Mouse (Mus musculus): ENCODE measurements around the gene Efna1.

Efna1 gene

GRCm38 (mm10) chr3:89244982-89245687 lies 35.8 kb downstream of the Efna1 start:
- DNase-seq (ENCODE audit: inconsistent ontology term), result peak; percentile 76

DNA sequence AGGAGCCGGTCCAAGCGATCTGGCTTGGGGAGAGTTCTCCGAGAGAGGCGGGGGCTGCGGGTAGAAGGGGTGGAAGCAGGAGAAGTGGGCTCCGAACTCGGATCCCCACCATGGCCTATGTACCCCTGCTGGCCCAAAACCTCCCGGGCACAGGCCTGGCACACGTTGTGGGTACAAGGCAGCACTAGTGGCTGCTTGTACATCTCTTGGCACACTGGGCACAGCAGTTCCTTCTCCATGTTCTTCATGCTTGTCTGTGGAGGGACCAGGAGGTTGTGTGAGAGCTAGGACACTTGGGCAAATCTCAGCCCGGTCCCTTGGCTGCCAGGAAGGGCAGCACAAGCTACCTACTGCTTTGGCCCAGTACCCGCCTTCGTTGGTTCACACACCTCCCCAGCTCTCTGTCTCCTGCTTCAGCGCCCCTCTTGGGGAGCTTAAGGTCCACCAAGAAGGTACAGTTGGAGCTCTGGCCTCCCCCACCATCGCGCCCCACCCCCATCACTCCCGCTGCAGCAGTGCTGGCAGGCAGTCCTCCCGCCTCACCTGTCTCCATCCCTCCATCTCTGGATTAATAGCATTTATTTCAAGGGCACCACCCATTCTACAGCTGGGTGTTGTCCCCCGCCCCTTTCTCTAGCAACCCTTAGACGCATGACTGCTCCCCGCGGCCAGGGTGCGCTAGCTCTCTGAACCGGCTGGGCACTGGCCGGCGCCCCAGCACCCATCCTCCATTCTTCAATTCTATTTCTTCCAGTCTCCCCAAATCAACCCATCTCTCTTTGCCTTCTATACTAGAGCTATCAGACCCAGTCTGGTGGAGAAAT lies 36.6 kb downstream of the Efna1 start:
- peak; percentile 68 for DNase-seq (ENCODE audit: inconsistent ontology term)

GRCm38 (mm10) chr3:89243609-89244008 lies 37.3 kb downstream of the Efna1 start:
- peak; percentile 26 for DNase-seq (ENCODE audit: inconsistent ontology term)

GRCm38 (mm10) chr3:89242331-89242895 lies 38.5 kb downstream of the Efna1 start:
- DNase-seq (ENCODE audit: inconsistent ontology term), result peak; percentile 39

DNA sequence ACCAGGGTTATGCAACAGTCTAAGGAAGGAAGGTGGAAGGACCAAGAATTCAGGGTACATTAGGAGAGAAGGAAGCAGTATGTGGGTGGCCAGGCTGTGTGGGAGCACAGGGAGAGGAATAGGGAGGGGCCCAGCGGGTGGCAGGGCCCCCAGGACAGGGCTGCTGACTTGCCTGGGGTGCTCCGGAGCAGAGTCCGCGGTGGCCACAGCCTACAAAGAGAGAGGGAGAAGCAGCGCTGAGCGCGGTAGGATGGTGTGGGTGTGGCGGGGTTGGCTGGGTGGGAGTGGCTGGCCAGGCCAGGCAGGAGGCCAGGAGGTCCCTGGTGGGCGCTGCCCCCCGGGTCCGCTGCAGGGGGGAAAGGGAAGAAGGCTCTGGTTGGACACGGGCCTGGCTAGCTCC lies 42.4 kb downstream of the Efna1 start:
- DNase-seq (ENCODE audit: inconsistent ontology term), result no peak

DNA sequence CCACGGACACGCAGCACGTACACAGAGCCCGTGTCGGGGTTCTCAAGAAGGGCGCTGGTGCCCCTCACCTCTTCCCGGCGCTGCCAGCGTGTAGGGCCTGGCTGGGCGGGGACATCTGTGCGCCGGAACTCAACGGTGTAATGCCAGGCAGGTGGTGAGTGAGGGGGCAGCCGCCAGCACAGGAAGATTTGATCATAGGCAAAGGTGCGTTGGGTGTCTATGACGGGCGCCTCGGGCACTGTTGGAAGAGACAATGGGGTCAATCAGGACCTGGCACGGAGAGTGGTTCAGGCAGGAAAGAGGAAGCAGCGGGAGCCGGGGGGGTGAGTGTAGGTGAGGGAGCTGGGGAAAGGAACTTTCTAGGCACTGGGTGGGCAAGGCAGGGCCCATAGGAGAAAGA lies 43.3 kb downstream of the Efna1 start:
- DNase-seq (ENCODE audit: inconsistent ontology term), result no peak

GRCm38 (mm10) chr3:89236516-89236915 lies 44.4 kb downstream of the Efna1 start:
- no peak for DNase-seq (ENCODE audit: inconsistent ontology term)

GRCm38 (mm10) chr3:89233562-89234110 lies 47.3 kb downstream of the Efna1 start:
- no peak for DNase-seq (ENCODE audit: inconsistent ontology term)

DNA sequence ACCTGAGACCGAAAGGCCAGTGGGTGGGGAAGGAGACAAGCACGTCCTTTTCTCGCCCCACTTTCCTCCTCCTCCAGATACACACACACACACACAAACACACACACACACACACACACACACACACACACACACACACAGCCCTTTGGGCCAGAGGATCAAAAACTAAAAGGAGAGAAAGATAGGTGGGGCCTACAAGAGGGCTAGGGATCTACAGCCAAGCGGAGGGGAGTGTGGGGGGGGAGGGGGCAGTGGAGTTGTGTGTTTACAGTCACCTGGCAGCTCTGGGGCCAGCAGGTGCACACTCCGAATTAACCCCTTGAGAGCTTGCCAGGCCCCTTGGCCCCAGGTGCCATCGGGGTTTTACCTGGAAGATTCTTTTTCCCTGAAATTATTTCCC lies 48.3 kb downstream of the Efna1 start:
- DNase-seq (ENCODE audit: inconsistent ontology term), result no peak

- DNase-seq (ENCODE audit: inconsistent ontology term), result no peak
Measured at GRCm38 (mm10) chr3:89231772-89232275, 49.1 kb downstream of the Efna1 start.

DNA sequence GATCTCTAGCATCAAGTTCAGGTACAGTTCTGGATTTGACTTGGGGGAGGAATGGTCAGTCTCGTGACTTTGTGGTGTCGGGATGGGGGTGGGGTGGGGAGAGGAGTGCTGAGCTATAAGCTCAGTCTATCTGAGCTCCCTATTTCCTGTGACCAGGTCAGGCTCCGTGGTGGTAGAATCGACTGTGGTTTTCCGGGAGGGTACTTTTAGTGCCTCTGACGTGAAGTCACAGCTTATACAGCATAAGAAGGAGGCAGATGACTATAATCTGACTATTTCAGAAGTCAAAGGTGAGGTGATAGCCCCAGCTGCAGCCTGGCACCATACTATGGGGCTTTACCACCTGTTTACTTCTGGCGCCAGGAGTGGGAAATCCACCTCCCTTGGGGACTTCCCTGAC lies 49.6 kb downstream of the Efna1 start:
- no peak for DNase-seq (ENCODE audit: inconsistent ontology term)

DNA sequence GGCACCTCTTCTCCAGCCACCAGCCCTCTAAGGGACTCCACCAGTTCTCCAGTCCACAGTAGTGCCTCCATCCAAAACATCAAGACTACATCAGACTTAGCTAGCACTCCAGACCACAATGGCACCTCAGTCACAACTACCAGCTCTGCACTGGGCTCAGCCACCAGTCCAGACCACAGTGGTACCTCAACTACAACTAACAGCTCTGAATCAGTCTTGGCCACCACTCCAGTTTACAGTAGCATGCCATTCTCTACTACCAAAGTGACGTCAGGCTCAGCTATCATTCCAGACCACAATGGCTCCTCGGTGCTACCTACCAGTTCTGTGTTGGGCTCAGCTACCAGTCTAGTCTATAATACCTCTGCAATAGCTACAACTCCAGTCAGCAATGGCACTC lies 50.4 kb downstream of the Efna1 start:
- no peak for DNase-seq (ENCODE audit: inconsistent ontology term)

- no peak for DNase-seq (ENCODE audit: inconsistent ontology term)
Measured at GRCm38 (mm10) chr3:89229276-89229675, 51.7 kb downstream of the Efna1 start.

DNA sequence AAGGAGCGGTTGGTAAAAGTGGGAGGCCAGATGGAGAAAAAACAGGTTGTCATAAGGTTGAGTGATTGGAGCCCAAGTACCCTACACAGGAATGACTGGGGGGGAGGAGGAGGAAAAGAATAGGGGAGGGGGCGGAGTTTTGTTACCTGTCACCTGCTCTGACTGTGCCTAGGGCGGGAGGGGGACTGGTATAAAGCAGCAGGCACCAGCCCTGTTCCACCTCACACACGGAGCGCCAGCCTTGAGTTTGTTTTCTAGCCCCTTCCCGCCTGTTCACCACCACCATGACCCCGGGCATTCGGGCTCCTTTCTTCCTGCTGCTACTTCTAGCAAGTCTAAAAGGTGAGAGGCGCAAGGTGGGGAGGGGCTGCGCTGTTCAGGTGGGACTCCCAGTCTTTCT lies 52.1 kb downstream of the Efna1 start, which contains the start of gene Muc1:
Muc1 (plus strand) TSS at position 222 of the 400 bp plus-strand sequence.
- DNase-seq (ENCODE audit: inconsistent ontology term), result no peak

GRCm38 (mm10) chr3:89228180-89228549 lies 52.8 kb downstream of the Efna1 start:
- DNase-seq (ENCODE audit: inconsistent ontology term), result peak; percentile 92

DNA sequence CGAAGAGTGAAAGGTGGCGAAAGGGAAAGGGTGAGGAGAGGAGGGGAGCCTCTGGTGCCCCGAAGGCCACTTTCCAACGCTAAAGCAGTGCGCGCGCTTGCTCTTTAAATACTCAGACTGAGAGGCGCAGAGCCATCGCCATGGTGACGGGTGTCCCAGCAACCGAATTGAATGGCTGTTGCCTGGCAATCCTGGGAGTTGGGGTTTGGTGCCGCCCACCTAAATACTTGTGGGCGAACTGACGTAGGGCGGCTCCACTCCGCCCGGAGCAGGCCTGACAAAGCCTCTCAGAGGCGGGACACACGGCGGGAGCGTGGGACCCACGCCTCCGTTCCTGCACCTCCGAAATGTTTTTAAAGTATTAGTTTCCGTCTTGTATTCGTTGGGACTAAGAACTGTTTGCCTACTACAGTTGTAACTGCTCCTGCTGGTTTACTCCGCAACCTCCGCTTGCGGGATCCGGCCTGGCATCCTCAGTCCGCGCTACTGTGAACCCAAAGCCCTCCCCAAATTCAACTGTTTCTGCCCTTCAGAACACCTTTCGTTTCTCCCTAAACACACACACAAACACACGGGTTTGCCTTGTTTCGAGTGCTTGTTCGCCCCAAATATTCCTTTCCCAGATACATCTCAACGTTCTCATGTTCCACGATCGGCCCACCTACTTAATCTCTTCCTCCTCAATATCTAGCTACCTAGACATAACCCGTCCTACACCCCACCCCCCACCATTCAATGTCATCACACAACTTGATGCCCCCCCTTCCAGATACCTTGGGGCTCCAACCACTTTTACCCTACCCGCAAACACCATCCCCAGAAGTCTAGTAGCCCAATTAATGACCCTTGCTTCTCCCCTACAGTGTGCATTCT lies 53.4 kb downstream of the Efna1 start:
- peak; percentile 97 for DNase-seq (ENCODE audit: inconsistent ontology term)

DNA sequence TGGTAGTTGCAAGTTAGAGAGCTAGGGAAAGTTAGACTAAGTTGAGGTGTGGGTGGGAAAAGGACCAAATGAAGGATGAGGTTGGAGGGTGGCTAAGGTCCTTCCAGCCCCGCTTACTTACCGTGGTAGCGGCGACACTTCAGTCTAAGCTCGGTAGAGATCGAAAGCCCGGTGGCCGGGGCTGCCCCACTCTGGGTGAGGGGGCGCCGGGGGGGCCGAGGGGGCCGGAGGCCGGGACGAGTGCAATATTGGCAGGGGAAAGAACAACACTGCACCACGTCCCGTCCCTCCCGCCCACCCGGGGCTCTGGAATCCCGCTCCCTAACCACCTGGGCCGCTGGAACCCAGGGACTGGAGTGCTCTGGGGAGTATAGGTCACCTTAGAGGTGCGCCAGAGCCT lies 54.0 kb downstream of the Efna1 start, which contains the start of gene Mtx1:
Mtx1 (minus strand) TSS at position 189 of the 400 bp plus-strand sequence.
- no peak for DNase-seq (ENCODE audit: inconsistent ontology term)

- DNase-seq (ENCODE audit: inconsistent ontology term), result no peak
Measured at GRCm38 (mm10) chr3:89226361-89226760, 54.6 kb downstream of the Efna1 start.

DNA sequence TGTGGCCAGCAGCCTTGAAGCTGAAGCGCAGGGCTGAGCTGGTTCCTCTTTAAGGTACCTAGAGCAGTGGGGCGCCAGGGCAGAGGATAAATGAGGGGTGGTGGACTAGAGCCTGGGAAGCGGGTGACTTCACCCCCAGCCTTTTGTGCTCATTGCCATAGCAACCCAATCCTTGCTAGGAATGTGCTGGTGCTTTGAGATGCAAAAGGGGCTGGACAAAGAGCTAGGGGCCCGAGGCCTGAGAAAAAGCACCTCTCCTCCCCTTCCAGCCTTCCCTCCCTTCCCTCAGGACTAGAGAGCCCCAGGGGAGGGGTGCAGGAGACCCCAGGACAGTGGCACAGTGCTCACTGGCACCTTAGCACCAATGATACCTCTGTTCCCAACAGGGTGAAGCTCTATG lies 55.0 kb downstream of the Efna1 start:
- peak; percentile 85 for DNase-seq (ENCODE audit: inconsistent ontology term)

DNA sequence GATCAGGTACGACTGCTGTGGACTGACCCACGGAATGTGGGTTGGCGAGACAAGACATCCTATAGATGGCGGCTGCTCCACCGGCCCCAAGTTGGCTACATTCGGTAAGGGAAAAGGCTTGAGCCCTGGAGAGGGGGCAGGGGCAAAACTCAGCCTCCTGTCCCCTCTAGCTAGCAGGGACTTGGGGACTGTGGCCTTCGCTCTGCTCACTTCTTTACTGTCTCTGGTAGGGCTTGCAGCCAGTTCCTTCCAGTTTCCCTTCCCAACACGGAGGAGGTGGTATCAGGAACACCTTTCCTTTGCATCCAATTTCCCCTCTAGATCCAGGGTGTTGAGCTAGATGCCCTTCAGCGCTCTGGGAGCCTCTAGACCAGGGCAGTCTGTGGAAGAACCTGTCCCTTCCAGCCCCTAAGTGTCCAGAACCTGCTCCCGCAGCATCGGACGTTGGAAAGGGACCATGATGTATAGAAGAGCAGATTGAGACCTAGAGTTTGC lies 55.6 kb downstream of the Efna1 start:
- no peak for DNase-seq (ENCODE audit: inconsistent ontology term)

- no peak for DNase-seq (ENCODE audit: inconsistent ontology term)
Measured at GRCm38 (mm10) chr3:89224796-89225195, 56.1 kb downstream of the Efna1 start.

All from Muller cell, postnatal 12 days (primary cell).